Mouse (Mus musculus) cerebellum, postnatal 25 days (tissue): ENCODE measurements around the gene Arl6ip5.

Experiments
- DNase-seq, 2 experiments: peaks; one replicate each; pipeline ENCODE4 v3.0.0; 2021; ENCODE audit warnings: mixed read lengths in 2 of 2

The Arl6ip5 gene

GRCm38 (mm10) chr6:97275760-97276159, 65.3 kb downstream of the Arl6ip5 start:
- no peak for DNase-seq

- no peak for DNase-seq
These were observed 65.9 kb downstream of the Arl6ip5 start for GRCm38 (mm10) chr6:97276366-97276765.

- DNase-seq: no peak
These were observed 66.5 kb downstream of the Arl6ip5 start for GRCm38 (mm10) chr6:97276890-97277497.

- DNase-seq: peak; percentile 81 to 87
These were observed 67.7 kb downstream of the Arl6ip5 start for GRCm38 (mm10) chr6:97278014-97278787.

- peak in 1 of 2 experiments; percentile 27 for DNase-seq
These were observed 68.4 kb downstream of the Arl6ip5 start for GRCm38 (mm10) chr6:97278878-97279277.
